Mouse (Mus musculus) megakaryocyte progenitor cell, adult 5-6 weeks (primary cell): ENCODE measurements around the gene Rbm6. TPM values are rescaled to one million over a fixed set of nuclear protein-coding genes. Genes with fewer than 3 reads are reported as not detected.
A peak's percentile ranks its signal among the peaks of the same experiment; 100 is the strongest.

Source experiments
- ATAC-seq: replicated peaks from 2 replicates; pipeline ENCODE4 v1.8.0; 2016; ENCODE audit warnings: mild to moderate bottlenecking, moderate TSS enrichment, inconsistent platforms; ENCODE audit not compliant: poor library complexity
- total RNA-seq, 2 experiments: library from RNA; stranded (forward) in 1 of 2; stranded (reverse) in 1 of 2; fragments of 157-497, 149-512 nt in 1 of 2; fragments of 200-1000 nt in 1 of 2; gene quantifications; 2 replicates each; pipeline versions ENCODE4 v1.2.3 to v1.2.4; 2015 to 2017

The Rbm6 gene
- total RNA-seq (2015) (74.5 and 80.7 TPM in 2 replicates), total RNA-seq (2017) (131 and 179 TPM in 2 replicates)

DNA sequence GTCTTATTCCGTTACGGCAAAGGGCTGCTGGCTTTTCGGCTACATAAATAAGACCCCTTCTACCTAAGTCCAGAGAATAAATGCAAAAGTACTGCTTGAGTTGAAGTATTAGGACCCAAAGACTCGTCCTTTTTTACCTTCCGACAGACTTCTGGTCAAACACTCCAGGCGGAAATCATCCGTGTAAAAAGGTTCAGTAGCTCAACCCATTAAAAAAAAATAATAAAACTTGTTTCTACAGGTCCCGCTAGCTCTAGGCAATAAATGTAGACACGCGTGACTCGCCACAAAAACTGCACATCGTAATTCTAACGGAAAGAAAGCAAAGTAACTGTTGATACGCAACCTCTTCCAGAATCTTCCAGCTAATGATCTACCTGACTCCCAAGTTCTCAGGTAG is at the start of gene Rbm6:
Gene Rbm6 (minus strand): TSS at position 101 of the 400 bp plus-strand sequence.
- no peak for ATAC-seq

DNA sequence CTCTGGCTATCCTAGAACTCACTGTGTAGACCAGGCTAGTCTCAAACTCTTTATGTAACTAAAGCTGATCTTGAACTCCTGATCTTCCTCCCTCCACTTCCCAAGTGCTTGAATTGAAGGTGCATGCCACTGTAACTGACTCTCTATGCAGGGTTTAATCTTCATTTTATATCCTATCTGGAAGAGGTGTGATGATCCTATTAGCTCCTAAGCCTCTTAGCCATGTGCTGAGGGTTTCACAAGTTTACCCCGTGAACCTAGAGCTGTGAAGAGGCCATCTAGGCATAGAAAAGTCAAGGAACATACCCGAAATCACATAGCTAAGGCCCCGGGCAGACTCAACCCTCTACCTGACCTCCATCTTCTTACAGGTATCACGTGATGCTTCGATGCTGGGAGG is 46.4 kb upstream of the Rbm6 start:
- no peak for ATAC-seq

DNA sequence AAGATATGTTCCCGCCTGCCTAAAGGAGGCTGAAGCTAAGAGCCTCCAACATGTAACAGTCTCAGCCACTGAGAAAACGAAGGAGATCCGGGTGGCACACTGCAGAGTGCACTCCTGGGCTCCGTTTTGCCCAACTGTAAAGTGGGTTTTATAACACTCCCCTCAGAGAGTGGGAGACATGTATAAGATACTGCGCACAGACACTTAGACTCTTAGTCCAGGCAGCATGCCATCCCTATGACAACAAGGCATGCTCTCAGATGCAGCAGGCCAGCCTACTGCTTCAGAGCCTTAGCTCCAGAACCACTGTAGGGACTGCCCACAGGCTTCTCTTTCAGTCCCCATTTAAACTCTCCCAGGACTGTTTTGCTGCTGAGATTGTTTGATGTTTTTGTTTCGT is 45.8 kb upstream of the Rbm6 start:
- no peak for ATAC-seq

DNA sequence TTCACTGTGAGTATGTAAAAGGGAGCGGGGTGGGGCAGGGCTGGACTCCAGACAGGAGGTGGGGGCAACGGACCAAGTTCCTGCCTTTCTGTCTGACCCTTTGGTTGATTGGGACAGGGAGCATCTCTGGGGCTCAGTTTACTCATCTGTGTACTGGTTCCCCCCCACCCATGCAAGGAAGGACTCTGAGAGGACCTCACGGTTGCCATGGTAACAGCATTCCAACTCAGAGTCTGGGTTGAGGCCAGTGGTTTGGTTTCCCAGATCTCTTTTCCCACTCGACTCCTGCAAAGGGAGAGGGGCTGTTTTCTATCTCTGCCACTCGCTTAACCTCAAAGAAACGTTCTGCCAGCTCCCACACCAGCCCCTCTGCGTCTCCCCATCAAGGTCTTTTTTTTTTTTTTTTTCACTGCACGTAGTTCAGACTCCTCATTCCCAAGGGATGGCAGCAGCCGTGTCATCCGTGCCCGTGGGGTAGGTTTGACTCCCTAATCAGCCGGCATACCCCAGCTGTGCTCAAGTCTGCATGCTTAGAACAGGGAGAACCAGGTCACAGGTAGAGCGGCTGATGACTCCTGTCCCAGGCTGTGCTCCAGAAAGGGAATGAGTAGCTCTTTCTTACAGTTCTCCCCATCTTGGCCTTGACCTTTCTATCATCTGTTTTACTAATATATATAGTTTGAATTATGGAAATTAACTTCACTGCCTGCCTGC is 45.0 kb upstream of the Rbm6 start:
- no peak for ATAC-seq

DNA sequence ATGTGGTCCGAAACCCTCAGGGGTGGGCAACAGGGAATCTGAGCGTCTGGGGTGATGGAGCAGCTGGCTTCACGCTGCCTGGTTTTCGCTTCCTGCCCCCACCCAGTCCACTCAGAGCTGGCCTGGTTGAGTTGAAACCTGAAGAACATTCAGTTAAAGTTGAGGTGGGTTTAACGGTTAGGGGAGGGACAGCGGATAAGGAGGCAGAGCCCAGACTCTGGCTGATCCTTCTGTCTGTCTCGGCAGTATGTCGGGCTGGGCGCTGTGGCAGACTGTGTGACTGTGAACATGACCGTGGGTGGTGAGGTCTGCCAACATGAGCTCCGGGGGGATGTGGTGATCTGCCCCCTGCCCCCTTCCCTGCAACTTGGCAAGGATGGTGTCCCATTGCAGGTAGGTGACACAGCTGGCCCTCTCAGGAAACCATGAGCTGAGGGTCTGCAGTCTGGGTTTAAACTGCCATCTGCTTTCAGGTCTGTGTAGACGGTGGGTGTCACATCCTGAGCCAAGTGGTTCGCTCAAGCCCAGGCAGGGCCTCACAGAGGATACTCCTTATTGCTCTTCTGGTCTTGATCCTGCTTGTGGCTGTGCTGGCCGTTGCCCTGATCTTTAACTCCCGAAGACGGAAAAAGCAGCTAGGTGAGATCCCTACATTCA is 41.9 kb upstream of the Rbm6 start:
- ATAC-seq = no peak

DNA sequence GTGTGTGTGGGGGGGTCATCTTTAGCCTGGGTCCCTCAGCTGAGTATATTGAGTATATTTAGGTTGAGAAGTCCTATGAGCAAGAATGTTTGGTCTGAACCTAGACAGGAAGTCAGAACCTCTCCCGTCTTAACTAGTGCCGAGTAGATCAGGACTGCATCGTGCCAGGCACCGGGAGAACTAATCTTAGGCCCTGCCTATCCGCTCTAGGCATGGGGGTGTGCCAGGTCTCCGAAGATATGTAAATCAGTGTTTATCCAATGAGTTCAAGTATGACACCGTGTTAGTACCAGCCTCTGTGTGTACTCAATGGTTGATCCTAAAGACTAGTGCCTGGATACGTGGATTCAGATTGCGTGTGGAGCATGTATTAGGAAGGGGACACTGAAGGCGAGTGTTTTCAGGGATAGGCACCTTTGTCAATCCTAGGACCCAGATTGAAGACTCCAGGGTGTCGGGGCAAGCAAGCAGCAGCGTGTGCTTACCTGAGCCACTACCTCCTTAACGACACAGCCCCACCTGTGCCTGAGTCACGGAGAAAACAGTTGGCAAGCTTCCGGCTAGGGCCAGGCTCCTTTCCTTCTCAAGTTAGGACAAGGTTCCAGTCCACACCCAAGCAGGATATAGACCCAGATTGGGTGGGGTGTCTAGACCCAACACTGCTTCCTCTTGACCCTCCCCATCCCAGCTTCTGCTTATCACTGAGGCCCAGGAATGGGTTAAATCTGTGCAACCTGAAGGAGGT is 37.2 kb upstream of the Rbm6 start:
- no peak for ATAC-seq

DNA sequence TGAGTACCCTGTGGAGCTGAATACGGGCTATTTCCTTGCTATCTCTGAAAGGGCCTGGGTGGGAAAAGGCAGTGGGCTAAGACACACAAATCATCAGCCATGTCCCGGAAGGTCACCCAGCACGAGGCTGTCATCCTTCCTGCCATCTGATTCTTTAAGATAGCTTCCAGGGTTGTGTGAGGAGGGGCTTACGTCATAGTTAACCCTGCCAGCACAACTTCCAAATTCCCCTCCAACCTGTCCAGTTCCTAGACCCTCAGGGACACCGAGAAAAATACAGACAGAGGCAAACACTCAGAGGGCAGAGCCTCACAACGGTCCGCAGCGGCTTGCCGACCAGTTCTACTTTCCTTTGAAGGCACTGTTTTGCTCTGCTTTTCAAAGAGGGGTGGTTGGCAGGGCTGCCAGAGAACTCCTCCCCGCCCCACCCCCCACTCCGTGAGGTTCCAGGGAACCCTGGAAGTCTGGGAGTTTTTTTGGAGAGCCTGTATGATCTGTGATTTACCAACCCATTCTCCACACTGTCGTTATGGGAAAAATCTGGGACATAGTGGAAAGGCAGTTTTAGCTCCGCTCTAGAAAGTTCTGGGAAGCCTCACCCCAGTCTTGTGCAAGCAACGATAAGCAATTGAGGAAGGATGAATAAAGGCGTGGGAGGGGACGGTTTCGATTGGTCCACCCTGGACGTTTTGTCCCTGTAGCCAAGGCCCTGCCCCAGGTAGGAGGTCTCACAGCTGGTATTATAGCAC is 35.5 kb upstream of the Rbm6 start:
- ATAC-seq = peak; percentile 36; the same call in 1 of the 2 replicates

DNA sequence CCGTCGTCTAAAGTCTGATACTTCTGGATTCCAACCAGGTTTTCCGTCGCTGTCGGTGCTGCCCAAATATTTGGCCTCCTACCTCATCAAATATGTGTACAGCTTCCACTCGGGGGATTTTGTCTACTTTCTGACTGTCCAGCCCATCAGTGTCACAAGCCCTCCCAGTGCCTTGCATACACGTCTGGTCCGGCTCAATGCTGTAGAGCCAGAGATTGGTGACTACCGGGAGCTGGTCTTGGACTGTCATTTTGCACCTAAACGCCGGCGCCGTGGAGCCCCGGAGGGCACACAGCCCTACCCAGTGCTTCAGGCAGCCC is 34.7 kb upstream of the Rbm6 start:
- no peak for ATAC-seq

DNA sequence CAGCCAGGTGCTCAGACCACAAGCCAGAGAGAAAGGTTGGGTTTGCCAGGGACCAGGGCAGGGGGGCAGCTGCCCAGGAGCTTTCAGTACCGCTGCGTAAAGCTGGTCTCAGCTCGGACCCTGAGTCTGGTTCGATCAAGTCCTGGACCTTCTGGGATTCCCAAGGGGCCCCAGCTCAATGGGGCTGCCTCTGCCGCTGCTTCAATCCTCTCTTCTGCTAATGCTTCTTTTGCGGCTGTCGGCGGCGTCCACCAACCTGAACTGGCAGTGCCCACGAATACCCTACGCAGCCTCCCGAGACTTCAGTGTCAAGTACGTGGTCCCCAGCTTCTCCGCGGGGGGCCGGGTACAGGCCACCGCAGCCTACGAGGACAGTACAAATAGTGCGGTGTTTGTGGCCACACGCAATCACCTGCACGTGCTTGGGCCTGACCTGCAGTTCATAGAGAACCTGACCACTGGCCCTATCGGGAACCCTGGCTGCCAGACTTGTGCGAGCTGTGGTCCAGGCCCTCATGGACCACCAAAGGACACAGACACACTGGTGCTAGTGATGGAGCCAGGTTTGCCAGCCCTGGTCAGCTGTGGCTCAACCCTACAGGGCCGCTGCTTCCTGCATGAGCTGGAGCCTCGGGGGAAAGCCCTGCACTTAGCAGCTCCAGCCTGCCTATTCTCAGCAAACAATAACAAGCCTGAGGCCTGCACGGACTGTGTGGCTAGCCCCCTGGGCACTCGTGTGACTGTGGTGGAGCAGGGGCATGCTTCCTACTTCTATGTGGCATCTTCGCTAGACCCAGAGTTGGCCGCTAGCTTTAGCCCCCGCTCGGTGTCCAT is 34.1 kb upstream of the Rbm6 start:
- ATAC-seq = no peak

DNA sequence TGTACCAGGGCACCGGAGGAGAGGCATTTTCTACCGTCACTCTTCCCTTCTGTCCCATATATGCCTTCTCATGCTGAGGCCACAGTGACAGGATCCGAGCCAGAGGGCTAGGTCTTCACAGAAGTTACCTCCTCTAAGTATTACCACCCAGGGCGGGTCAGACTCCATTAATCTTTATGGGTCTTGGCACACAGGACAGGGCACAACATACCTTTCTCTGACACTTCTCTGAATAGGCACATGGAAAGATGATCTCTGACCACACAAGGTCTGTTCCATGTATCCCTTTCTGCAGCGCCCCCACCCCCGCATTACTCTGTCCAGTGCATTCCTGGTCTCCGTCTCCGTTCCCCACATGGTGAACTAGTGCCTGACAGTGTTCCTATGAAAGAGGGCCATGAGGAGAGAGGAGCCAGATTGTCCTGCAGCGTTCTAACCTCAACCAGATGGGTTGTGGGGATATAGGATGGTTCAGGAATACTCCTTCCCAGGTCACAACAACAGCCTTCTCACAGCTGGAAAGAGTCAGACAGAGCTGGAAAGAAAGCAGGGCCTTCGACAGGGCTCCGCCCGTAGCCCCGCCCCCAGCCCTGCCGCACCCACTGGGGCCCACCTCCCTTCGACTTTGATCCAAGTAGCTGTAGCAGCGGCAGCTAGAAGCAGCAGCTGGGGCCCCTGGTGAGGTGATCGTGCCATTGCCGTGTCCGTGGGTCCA is 33.4 kb upstream of the Rbm6 start, which contains the start of gene Mst1r:
Gene Mst1r (plus strand): TSS at position 622 of the 715 bp plus-strand sequence.
- ATAC-seq = peak; percentile 51

DNA sequence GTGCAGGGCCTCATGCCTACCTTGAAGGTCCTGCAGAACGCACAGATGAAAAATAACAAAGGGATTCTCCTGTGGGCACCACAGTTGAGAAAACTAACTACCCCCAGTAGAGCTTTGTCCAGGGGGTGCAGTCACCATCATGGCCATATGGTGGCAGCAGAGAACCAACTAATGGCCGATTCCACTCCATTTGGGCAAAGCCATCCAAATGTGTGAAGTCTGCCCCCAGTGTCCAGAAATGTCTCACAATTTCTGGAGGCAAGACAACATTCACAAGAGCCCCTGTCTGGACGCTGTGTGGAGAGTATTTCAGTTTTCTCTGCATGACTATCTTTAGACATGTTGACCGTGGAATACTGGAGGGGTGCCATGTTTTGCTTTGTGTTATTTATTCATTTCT is 31.7 kb upstream of the Rbm6 start:
- ATAC-seq = peak; percentile 90

DNA sequence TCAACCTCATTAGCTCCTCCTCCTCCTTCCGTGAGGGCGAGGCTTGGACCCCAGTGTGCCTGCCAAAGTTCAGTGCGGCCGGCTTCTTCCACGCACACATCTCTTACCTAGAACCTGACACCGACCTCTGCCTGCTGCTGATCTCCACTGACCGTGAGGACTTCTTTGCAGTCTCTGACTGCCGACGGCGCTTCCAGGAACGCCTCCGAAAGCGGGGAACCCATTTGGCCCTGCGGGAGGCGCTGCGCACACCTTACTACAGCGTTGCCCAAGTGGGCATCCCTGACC is 28.5 kb upstream of the Rbm6 start:
- ATAC-seq = no peak

DNA sequence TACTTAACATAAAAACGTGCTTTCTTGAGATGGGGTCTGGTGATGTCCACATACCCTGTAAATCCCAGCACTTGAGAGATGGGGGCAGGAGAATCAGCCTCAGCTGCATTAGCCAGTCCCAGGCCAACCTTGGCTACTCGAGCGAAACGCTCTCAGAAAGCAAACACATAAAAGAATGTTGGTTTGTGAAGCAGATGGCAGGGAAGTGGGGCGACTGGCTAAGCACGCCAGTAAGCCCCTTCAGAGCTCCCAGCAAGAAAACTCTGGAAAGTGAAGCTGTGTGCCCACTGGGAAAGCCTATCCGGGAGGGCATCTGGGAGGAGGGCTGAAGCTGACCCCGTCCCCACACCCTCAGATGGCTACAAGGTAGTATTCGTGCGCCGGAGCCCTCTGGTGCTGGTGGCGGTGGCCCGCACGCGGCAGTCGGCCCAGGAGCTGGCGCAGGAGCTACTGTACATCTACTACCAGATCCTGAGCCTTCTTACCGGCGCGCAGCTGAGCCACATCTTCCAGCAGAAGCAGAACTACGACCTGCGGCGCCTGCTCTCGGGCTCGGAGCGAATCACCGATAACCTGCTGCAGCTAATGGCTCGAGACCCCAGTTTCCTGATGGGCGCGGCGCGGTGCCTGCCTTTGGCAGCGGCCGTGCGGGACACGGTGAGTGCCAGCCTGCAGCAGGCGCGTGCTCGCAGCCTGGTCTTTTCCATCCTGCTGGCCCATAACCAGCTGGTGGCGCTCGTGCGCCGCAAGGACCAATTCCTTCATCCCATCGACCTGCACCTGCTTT is 28.0 kb upstream of the Rbm6 start:
- peak; percentile 78 for ATAC-seq

DNA sequence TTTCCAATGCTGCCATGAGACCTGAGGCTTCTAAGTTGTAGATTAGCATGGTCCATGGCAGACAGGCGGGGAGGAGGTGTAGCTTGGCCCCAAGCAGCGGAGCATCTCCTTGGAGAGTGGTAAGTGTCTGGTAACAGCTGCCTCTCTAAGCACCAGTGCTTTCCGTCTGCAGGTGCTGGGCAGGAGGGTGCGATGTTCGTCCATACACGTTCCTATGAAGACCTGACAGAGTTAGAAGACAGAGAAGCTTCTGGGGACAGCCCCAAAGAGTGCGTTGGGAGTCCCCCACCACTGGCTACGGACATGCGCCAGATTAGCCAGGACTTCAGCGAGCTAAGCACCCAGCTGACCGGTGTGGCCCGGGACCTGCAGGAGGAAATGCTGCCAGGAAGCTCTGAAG is 26.8 kb upstream of the Rbm6 start:
- ATAC-seq = no peak

DNA sequence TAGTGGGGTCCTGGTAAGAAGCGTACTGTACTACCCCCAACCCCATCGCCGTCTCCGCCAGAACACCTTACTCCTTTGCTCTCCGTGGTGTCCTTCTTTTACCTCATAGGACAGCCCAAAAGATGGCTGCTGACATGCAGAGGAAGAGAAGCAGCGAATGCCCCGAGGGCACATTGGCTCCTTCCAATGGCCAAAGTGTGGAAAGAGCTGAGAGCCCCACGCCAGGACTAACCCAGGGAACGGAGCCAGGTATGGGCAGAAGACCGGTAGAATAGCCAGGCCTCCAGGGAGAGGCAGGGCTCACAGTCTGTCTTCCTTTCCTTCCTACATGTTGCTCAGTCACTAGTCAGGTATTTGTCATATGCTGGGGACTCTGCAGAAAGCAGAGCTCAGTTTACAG is 25.5 kb upstream of the Rbm6 start:
- ATAC-seq = no peak

DNA sequence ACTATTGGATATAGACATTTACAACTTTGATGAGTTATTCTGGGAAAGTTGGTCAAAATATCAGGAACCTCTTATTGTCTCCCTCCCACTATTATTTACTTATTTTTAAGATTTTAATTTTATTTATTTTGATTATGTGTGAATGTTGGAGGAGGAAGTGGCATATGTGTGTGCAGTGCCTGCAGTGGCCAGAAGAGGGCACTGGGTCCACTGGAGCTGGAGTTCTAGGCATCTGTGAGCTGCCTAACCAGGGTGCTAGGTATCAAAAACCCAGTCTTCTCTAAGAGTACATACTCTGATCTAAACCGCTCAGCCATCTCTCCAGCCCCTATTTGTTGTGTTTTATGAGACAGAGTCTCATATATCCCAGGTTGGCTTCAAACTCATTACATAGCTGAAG is 18.0 kb upstream of the Rbm6 start:
- peak; percentile 39 for ATAC-seq

DNA sequence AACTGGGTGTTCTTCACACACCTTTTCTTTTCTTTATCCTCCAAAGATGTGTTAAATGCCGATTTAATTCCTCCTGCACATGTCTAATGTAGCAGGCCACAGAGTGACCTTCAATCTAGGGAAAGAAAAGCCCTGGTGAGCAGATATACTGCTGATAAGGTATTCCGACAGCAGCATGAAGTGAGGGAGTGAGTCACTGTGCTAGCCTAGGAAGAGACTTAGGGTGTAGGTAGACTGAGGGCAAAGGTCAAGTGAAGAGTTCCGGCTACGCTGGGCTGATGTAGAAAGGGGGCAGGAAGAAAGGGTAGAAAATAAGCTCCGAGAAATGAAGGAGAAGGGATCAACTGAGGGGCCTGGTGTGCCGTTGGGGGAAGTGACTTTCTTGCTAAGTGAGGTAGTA is 17.2 kb upstream of the Rbm6 start:
- no peak for ATAC-seq

DNA sequence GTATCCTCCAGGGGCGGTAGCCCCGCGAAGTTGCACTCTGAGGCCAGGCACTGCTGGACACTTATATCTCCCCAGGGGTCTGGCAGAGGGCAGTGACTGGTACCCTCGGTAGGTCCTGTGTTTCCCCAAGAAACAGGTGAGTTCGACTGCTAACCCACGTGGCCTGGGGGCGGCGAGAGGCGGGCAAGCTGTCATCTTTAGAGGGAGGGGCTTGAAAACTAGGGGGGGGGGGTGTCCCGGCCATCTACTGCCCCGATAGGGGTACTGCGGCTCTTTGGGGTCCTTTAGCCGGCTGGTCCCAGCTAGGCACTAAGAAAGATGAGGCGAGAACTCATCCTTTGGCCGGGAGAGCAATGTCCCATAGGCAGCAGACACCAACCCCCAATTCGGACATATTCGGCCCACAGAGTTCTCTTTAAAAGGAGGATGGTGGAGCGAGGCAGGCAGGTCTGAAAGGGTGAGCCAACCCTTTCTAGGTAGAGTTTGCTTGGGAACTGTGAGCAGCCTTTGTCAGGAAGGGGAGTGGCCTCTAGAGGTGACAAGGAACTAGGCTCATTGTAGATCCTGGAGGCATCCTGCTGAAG is 15.3 kb upstream of the Rbm6 start:
- ATAC-seq = peak; percentile 46

DNA sequence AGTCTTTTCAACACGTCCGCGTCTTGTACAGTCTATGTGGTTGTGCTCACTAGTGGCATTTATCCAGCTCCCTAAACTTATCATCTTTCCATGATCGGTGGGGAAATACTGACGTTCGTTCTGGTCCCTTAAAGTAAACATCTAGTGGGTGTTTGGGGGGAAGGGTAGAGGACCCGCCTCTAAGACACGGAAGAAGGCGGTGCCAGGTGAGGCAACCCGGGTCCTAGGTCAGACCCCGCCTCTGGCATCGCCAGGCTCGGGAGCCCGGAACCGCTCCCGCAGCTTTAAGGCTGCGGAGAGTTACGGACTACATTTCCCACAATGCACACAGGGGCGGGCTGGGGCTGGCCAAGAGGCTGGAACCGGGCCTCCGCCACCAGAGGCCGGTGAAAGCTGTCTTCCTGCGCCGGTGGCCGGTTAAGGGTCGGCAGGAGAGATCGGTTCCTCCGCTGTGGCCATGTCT is 14.8 kb upstream of the Rbm6 start, which contains the start of gene Mon1a:
Gene Mon1a (plus strand): TSS at position 348 of the 463 bp plus-strand sequence.
- ATAC-seq = peak; percentile 96
